Mouse (Mus musculus) kidney, embryonic 16.5 days (tissue): Measurements from ENCODE around the gene Iars2. TPM values are rescaled to one million over a fixed set of nuclear protein-coding genes. Genes with fewer than 3 reads are reported as not detected.
A peak's percentile ranks its signal among the peaks of the same experiment; 100 is the strongest.
"Not testable (repeated sequence)": the region's sequence is repeated elsewhere in the genome, so short reads cannot be mapped to it uniquely, and the experiment has no call there.

Source experiments
- ATAC-seq: fragments of 200-750 bp; cut with Nextera tagmentation; 2 replicates; pipeline ENCODE4 v1.8.0; 2017; ENCODE audit warnings: moderate TSS enrichment; ENCODE audit not compliant: low FRiP score, low TSS enrichment
- H3K27ac ChIP-seq: fragments of 300-500 bp; sonication (generic); 2 replicates; pipeline ENCODE4 v1.5.1; 2014; ENCODE audit warnings: low read length
- H3K27me3 ChIP-seq: fragments of 300-500 bp; sonication (generic); 2 replicates; pipeline ENCODE4 v1.6.1; 2014; ENCODE audit warnings: low read length, control low read depth, mixed read lengths; ENCODE audit not compliant: insufficient read depth
- H3K36me3 ChIP-seq: fragments of 300-500 bp; sonication (generic); 2 replicates; pipeline ENCODE4 v1.6.1; 2014; ENCODE audit warnings: low read length, control low read depth, mixed read lengths; ENCODE audit not compliant: insufficient read depth
- H3K4me1 ChIP-seq: fragments of 300-500 bp; sonication (generic); 2 replicates; pipeline ENCODE4 v1.6.1; 2014; ENCODE audit warnings: low read length, control low read depth, mixed read lengths; ENCODE audit not compliant: insufficient read depth
- H3K4me2 ChIP-seq: fragments of 300-500 bp; sonication (generic); replicated peaks from 2 replicates; pipeline ENCODE4 v1.6.1; 2014; ENCODE audit warnings: low read depth, low read length
- H3K4me3 ChIP-seq: fragments of 300-500 bp; sonication (generic); 2 replicates; pipeline ENCODE4 v1.5.1; 2014; ENCODE audit warnings: mild to moderate bottlenecking, low read length
- H3K9ac ChIP-seq: fragments of 300-500 bp; sonication (generic); replicated peaks from 2 replicates; pipeline ENCODE4 v1.6.1; 2014; ENCODE audit warnings: low read length
- H3K9me3 ChIP-seq: fragments of 300-500 bp; sonication (generic); 2 replicates; pipeline ENCODE4 v1.6.1; 2016; ENCODE audit warnings: low read length, control low read depth
- WGBS: fragments of 180-500 bp; shearing (Covaris S2); extraction: QIAGEN DNeasy Blood & Tissue Kit; methylation state at CpG from one replicate; pipeline ENCODE4 v1.1.7; 2014; 5-methylcytosine and 5-hydroxymethylcytosine counted together
- polyA plus RNA-seq: library from polyadenylated mRNA; unstranded; fragments of >200 nt; fragmentation: Nextera tagmentation; extraction: Ambion mirVana; gene quantifications from 2 replicates; pipeline ENCODE4 v1.2.1, GENCODE M21; 2015

Iars2 gene
- polyA plus RNA-seq, 1 experiment from 2014 or later, result 35.2 TPM

GRCm38 (mm10) chr1:185335231-185335765 is 6.1 kb upstream of the Iars2 start:
- Histone ChIP-seq H3K36me3 (peaks cover 12% of the 10 kb centered on the region), H3K4me1 (peaks cover 21% of the 10 kb centered on the region; the same call in 1 of the 2 replicates), H3K27ac (no peak overlapping the region), H3K9ac (no peak overlapping the region), H3K9me3 (no peaks in the 10 kb centered on the region), H3K4me3 (no peak overlapping the region), H3K27me3 (no peaks in the 10 kb centered on the region), H3K4me2 (no peak overlapping the region)
- 73% methylated on average over 6 of the region's 6 CpGs for WGBS
- ATAC-seq, result no peak

DNA sequence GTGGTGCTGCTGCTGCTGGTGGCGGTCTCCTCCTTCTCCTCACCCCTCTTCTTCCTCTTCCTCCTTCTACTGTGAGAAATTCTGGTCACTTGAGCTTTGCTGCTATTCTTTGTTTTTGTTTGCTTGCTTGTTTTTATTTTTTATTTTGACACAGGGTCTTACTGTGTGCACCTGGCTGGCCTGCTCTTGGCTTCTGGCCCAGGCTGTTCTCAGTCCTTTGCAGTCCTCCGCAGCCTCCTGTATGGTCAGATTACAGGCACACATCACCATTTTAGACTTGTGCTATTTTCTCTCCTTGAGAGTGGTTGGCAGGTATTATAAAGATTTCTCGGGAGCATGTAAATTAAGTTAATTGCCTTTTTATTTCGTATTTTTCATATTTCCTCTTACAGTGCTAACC is 4.9 kb upstream of the Iars2 start:
- no peak overlapping the region for H3K4me3 ChIP-seq
- H3K9ac ChIP-seq, result no peak overlapping the region
- H3K4me1 ChIP-seq, result peaks cover 27% of the 10 kb centered on the region; the same call in 1 of the 2 replicates
- H3K27ac ChIP-seq, result no peak overlapping the region
- no peak for ATAC-seq
- no peaks in the 10 kb centered on the region for H3K27me3 ChIP-seq
- WGBS, result 85% methylated on average over 4 of the region's 4 CpGs
- H3K36me3 ChIP-seq, result peaks cover 5% of the 10 kb centered on the region; the same call in 1 of the 2 replicates
- no peaks in the 10 kb centered on the region for H3K9me3 ChIP-seq
- no peak overlapping the region for H3K4me2 ChIP-seq

- no peak for ATAC-seq
- Histone ChIP-seq H3K9me3 (no peaks in the 10 kb centered on the region), H3K27ac (no peak overlapping the region), H3K36me3 (peaks cover 3% of the 10 kb centered on the region; the same call in 1 of the 2 replicates), H3K9ac (no peak overlapping the region), H3K4me2 (no peak overlapping the region), H3K27me3 (no peaks in the 10 kb centered on the region), H3K4me3 (no peak overlapping the region), H3K4me1 (peaks cover 27% of the 10 kb centered on the region; the same call in 1 of the 2 replicates)
- WGBS, result 75% methylated on average over 5 of the region's 5 CpGs
These were observed 4.5 kb upstream of the Iars2 start for GRCm38 (mm10) chr1:185333651-185334050.

DNA sequence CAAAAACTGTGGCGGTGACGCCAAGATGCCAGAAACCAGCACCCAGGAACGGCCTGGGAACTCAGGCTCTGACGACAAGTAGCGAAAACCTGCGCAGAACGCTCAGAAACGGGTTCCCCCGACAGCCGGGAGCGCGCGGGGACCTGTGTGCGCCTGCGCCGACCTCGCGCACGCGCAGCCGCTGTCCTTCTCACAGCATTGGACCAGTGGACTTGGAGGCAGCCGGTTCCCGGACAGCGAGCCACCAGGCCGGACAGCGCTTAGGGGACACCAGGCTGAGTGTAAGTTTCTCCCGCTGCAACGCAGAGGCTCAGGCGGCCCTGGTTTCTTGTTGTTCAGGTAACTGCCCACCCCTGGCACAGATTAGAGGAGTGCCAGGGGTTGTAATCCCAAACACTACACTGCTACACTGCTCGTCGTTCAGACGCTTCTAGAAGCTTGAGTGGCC is 2.8 kb upstream of the Iars2 start, which contains the start of gene Bpnt1:
Gene Bpnt1 (plus strand): TSS at position 167 of the 448 bp plus-strand sequence.
- H3K4me3 ChIP-seq, result peak within 1 kb of the TSS; percentile 73
- peaks cover 32% of the 10 kb centered on the region; the same call in 1 of the 2 replicates for H3K4me1 ChIP-seq
- peak within 1 kb of the TSS; percentile 85 for H3K9ac ChIP-seq
- H3K9me3 ChIP-seq, result no peaks in the 10 kb centered on the region
- peak; percentile 89 for ATAC-seq
- no peaks in the 10 kb centered on the region for H3K27me3 ChIP-seq
- H3K4me2 ChIP-seq, result peak within 1 kb of the TSS; percentile 80
- WGBS, result under 1% methylated on average over 32 of the region's 32 CpGs
- H3K36me3 ChIP-seq, result peaks cover 2% of the 10 kb centered on the region; the same call in 1 of the 2 replicates
- peak within 1 kb of the TSS; percentile 95 for H3K27ac ChIP-seq

DNA sequence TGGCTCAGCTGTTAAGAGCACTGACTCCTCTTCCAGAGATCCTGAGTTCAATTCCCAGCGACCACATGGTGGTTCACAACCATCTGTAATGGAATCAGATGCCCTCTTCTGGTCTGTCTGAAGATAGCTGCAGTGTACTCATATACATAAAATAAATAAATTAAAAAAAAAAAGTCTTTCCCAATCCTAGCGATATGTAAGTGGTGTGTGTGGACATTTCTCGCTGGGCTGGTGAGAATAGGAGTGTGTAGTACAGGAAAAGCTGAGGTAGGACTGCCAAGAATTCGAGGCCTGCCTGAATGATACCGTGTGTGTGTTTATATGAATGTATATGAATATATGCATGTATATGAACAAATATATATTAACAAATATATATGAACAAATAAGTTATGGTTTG is 2.2 kb upstream of the Iars2 start:
- Histone ChIP-seq H3K4me2 (peak overlapping the region; percentile 80), H3K27ac (no peak overlapping the region), H3K4me3 (no peak overlapping the region), H3K4me1 (peaks cover 32% of the 10 kb centered on the region; the same call in 1 of the 2 replicates), H3K27me3 (no peaks in the 10 kb centered on the region), H3K9me3 (no peaks in the 10 kb centered on the region), H3K9ac (no peak overlapping the region), H3K36me3 (peaks cover 6% of the 10 kb centered on the region; the same call in 1 of the 2 replicates)
- 58% methylated on average over 5 of the region's 5 CpGs for WGBS
- no peak for ATAC-seq

- no peak overlapping the region for H3K4me3 ChIP-seq
- WGBS, result 91% methylated on average over 8 of the region's 8 CpGs
- peaks cover 13% of the 10 kb centered on the region for H3K36me3 ChIP-seq
- H3K4me2 ChIP-seq, result peak overlapping the region; percentile 69; the same call in 1 of the 2 replicates
- no peak for ATAC-seq
- H3K27me3 ChIP-seq, result no peaks in the 10 kb centered on the region
- peaks cover 32% of the 10 kb centered on the region; the same call in 1 of the 2 replicates for H3K4me1 ChIP-seq
- no peak overlapping the region for H3K27ac ChIP-seq
- H3K9me3 ChIP-seq, result no peaks in the 10 kb centered on the region
- no peak overlapping the region for H3K9ac ChIP-seq
These were observed 655 bp upstream of the Iars2 start for GRCm38 (mm10) chr1:185329851-185330250.

- H3K9ac ChIP-seq, result peak overlapping the region; percentile 98
- H3K4me3 ChIP-seq, result peak overlapping the region; percentile 97
- H3K4me2 ChIP-seq, result peak overlapping the region; percentile 69
- peaks cover 28% of the 10 kb centered on the region for H3K36me3 ChIP-seq
- WGBS, result 50% methylated on average over 3 of the region's 3 CpGs
- H3K9me3 ChIP-seq, H3K27me3 ChIP-seq, H3K27ac ChIP-seq, ATAC-seq: not testable (repeated sequence)
- peaks cover 19% of the 10 kb centered on the region; the same call in 1 of the 2 replicates for H3K4me1 ChIP-seq
These were observed 1.3 kb downstream of the Iars2 start for GRCm38 (mm10) chr1:185327754-185328345.

- H3K36me3 ChIP-seq, result peaks cover 54% of the 10 kb centered on the region
- H3K27me3 ChIP-seq, result no peaks in the 10 kb centered on the region
- H3K4me3 ChIP-seq, result no peak overlapping the region
- H3K4me2 ChIP-seq, result no peak overlapping the region
- no peak overlapping the region for H3K27ac ChIP-seq
- H3K4me1 ChIP-seq, result no peaks in the 10 kb centered on the region
- no peak overlapping the region for H3K9ac ChIP-seq
- no peaks in the 10 kb centered on the region for H3K9me3 ChIP-seq
- 82% methylated on average over 16 of the region's 16 CpGs for WGBS
- no peak for ATAC-seq
These were observed 13.2 kb downstream of the Iars2 start for GRCm38 (mm10) chr1:185315846-185316568.

DNA sequence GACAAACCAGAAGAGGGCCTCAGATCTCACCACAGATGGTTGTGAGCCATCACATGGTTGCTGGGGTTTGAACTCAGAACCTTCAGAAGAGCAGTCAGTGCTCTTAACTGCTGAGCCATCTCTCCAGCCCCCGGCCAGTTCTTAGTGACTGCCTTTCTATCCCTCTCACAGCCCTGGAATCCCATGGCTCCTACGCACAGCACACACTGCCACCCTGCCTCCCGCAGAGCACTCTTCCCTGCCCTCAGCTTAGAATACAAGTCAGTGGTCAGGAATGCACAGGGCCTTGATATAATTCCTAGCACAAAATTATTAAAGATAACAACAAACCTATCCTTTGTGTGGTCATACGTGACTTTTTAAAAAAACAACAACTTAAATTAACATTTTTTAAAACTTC is 14.7 kb downstream of the Iars2 start:
- WGBS, result 84% methylated on average over 4 of the region's 4 CpGs
- no peaks in the 10 kb centered on the region for H3K27me3 ChIP-seq
- no peaks in the 10 kb centered on the region for H3K9me3 ChIP-seq
- H3K4me2 ChIP-seq, result no peak overlapping the region
- no peak for ATAC-seq
- no peaks in the 10 kb centered on the region for H3K4me1 ChIP-seq
- H3K36me3 ChIP-seq, result peaks cover 44% of the 10 kb centered on the region
- H3K9ac ChIP-seq, result no peak overlapping the region
- H3K4me3 ChIP-seq, result no peak overlapping the region
- H3K27ac ChIP-seq, result no peak overlapping the region
